Mouse (Mus musculus) layer of hippocampus, adult 9-11 months (tissue): ENCODE results near the gene Fosl2.
A peak's percentile ranks its signal among the peaks of the same experiment; 100 is the strongest.

ENCODE experiments used
- DNase-seq: peaks from one replicate; pipeline ENCODE4 v3.0.0; 2022

Fosl2 gene

DNA sequence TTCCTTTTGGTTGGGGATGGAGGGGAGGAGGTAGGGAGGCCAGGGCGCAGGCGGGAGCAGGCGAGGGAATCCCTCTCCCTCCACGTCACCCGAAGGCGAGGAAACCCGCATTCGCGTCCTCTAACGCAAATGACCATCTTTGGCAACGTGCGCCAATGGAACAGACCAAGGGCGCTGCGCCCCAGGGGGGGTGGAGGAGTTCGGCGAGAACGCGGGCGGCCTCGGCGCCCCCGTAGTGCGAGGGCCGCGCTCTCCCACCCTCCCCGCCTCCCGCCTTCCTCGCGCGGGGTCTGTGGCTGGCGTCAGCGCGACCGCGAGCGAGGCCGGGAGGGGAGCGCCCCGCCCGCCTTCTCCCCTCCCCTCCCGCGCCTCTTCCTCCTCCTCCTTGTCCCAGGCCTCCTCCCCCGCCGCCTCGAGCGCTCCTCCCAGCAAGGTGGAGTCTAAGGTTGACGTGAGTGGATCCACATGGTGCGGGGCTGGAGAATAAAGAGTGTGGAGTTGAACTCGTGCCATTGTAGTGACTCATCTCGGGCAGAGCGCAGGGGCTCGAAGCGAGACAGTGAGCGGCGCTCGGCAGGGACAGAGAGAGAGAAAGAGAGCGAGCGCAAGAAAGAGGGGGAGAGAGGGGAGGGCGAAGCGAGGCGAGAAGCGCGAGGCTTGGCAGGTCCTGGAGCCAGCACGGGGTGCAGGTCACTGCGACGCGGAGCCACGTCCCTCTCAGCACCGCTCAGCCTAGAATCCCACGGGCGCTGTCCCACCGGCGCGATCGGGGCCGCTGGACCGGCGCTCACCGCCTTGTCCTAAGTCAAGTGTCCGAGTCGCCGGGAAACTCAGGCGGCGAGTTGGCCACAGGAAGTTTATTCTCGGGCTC is at the start of gene Fosl2:
TSS of gene Fosl2 (plus strand) at position 466 of the 871 bp plus-strand sequence.
- peak; percentile 96 for DNase-seq

DNA sequence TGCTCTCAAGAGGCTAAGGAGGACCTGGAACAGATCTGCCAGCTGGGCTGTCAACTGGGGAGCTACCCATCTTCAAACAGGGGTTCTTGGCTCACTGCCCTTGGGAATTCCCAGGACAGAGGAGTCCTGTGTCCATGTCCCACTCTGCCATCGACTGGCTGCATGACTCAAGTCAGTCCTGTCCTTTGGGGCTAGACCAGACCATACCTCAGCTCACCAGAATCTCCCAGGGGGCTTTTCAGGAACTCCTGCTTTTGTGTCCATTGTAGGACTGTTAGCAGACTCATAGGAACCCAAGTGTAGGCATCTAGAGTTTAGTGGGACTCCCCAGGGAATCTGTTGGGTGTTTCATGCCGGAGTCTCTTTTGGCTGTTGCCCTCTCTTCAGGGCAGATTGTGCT is 49.6 kb upstream of the Fosl2 start:
- no peak for DNase-seq

DNA sequence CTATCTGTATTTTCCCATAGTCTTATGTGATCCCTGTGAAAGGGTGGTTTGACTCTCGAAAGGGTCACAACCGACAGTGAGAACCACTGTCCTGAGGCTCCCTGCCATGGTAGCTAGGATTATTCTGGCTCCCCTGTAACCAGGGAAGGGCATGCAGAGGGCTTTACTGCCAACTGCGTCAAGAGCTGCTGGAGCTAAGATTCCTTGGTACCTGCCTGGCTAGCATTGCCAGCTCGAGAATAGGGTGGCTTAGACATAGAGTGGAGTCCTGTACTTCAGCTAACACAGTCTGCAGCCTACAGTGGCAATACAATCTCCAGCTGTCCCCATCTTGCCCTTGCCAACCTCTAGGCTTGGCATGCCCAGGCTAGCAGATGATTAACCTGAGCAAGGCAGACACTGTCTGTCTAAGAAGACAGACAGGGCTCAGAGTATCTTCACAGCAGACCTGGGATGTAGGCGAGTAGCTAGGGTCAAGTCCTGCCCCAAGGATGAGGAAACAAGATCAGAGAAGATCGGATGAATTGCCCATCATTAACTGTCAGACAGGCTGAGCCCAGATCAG is 49.0 kb upstream of the Fosl2 start:
- DNase-seq = no peak

DNA sequence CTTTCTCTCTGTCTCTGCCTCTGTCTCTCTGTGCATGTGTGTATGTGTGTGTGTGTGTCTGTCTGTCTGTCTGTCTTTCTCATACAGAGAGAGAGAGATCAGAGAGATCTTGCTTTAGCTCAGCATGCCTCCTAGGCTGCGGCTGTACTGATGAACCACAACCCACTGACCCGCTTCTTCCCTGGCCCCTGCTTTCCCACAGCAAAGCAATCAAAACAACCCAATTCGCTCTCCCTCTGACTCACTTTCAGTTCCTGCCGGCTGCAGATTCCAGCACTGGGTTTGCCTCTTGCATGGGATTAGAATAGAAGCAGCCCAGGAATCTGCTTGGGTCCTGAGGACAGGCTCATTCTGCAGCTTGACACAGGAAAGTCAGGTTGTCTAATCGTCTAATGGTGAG is 46.1 kb upstream of the Fosl2 start:
- no peak for DNase-seq

DNA sequence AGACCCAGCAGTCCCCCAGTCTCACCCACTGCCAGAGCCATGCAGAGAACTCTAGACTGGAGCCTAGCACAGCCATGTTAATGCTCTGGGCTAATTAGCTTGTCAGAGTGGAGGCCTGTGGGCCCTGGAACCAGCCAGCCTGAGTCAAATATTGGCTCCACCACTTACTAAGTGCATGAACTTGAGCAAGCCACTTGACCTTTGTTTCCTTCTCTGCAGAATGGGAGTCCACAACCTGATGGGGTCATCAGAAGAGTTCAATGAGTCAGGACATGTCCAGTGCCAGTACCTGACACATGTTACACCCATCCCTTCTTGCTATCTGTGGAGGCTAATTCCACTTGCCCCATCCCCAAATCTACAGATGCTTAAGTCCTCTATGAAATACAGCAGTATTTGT is 43.3 kb upstream of the Fosl2 start:
- no peak for DNase-seq

DNA sequence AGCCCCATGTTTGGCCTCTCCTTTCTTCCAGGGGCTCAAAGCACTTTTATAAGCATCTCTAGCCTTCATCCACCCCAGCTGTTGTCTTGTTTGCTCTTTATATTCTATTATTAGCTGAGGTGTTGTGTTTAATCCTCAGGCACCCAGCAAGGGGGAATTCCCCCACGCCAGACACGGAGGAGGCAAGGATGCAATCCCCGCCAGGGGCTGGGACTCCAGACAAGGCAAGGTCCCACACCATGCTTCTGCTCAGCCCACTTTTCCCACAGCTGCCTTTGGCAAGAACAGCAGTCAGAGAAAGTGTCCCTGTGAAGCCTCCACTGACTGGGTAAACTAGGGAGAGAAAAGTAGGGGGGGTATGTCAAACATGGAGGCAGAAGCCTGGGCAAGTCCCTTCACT is 36.9 kb upstream of the Fosl2 start:
- DNase-seq = no peak

DNA sequence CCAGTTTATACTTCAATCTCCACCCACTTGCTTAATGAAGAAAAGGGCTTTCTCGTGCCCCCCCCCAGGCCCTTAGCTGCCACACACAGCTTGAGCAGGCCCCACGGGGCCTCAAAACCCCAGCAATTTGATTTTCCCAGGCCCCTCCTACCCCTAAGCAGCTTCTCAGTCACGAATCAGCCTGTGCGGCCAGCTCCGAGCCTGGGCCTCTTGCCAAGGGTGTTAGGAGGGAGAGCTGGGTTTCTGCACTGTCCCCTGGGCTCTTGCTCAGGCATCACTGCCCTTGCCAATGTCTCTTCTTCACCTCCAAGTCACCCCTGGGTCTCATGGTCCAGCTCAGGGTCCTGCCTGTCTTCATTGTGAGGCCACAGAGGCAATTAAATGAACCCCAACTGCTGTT is 33.1 kb upstream of the Fosl2 start:
- DNase-seq = no peak

DNA sequence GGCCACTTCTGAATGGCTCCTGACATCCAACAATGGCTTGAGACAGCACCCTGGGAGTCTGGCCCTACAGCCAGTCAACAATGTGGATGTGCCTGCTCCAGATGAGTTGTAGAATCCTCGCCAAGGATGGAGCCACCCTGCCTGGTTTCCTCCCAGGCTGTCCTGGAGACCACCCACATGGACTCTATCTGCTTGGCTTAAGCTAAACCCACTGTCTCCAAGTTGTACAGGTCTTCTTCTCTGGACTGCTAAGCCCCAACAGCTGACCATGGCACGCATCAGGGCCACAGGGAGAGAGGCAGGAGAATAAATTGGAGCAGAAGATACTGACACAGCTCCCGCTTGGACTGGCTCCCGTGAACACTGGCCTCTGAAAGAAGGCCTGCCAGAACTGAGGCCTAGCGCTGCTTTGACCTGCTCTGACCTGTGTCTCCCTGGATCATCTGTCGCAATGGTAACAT is 32.6 kb upstream of the Fosl2 start:
- no peak for DNase-seq

DNA sequence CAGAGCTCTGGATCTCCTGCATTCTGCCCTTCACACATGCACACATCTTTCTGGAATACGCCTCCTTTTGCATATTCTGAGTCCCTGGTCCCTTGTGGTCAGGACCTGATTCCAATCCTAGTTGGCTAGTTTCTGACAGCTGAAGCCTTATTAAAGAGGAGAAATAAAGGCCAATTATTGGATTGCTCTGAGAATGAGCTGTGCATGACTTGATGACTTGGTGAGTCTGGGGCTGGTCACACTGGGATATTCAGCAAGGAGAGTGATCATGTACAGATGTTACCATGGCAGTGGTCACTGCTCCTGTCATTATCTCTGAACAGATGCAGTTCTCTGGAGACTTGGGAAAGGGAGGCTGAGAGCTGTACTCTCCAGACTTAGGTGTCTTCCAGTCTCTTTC is 32.1 kb upstream of the Fosl2 start:
- DNase-seq = no peak

DNA sequence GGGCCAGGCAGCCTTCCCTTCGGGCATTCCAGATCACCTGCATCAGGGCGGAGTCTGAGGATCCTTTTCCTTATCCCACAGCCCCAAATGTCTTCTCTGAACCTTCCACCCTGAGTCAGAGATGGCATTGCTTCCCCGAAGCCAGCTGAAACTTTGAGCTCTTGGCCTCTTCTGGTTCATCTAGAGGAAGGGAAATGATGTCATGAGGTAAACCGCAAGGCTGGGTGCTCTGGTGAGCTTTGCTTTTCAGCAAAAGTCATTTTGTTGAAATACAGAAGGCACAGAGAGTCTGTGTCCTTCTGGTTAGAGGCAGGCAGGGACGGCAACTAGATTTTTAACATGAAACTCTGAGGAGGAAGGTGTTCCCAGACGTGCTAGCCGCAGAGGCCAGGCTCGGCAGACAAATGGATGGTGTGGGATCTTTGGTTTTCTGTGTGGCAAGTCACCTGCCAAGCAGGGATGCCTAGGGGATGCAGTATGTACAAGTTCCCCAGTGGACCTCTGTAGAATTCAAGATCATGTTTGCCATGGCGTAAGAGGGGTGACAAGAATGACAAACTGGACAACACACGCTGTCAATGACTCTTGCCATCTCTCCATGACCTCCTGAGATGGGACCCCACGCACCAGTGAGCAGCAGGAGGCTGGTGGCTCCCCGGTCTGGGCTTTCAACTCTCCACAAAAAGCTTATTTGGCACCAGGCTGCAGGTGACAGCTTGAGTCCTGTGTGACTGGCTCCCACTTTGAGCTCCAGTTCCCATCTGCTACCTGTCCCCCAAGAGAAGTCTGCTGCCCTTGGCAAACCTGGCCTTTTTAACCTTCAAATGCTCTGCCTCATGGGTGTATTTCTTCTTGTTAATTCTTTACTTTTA is 31.2 kb upstream of the Fosl2 start:
- DNase-seq = no peak

DNA sequence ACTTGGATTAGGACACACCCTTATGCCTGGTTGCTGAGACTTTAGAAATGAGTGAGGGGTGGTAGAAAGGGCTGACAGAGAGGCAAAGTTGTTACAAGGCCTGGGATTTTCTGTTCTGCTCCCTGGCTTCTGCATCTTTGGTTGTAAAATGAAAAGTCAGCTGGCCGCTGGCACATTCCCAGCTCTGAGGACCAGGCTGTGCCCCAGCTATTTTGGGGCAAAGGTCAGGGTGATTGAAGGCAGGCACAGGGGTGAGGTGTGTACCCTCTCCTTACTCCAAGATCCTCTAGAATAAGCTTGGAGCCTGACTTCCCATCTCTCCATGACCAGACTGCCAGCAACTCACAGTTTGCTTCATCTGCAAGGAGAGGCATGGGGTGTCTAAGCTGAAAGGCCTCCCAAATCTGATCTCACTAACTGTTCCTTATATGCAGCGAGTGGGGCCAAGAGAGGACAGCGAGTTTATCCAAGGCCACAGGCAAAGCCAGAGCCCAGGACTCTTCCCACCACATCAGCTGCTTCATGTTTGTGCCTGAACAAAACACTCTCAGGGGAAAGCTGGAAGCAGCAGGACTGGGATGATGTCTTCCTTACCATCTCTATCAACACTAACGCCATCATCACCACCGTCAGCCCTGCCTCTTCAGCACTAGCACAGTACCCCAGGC is 29.0 kb upstream of the Fosl2 start:
- DNase-seq = no peak

DNA sequence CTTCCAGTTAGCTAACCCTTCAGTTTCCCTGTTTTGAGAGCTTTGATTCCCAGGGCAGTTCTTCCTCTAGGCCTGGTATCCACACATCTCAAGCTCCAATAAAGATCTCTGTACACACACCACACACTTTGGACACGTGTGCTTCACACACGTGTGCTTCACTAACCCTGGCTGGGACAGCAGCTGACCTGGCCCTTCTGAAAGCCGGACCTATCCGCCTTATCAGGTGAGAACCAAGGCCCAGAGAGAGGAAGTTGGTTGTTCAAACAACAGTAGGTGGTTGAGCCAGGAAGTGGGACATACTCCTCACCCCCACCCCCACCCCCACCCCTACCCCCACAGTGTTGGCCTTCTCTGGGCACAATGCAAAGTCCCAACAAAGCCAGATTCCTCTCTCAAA is 24.9 kb upstream of the Fosl2 start:
- no peak for DNase-seq

DNA sequence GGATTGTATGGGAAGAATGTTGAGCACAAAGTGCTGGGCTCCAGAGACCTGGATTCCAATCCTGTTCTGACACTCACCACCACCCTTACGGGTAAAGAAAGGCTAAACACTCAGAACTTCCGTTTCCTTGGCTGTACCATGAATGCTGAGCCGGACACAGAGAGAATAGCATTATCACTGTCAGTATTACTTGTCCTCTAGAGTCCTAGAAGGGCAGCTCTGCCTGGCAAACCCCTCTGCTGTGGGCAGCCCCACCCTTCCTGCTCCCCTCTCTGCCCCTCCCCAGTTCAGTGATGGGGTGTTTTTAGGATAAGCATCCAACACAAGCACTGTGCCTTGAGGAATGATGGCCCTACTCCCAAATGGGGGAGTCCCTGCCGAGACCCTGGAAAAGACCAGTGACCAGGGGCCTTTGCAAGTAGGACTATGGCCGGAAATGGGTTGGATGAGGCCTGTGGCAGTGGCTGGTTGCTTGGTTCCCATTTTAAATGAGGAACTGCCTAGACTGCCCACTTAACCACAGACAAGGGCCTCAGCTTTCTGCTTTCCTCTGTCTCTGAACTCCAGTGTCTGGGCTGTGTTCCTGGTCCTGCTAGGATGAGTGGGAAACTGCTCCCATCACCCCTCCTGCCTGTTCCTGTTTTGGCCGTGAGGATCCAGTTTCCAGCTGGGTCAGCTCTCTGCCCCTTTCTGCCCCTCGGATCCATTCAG is 23.2 kb upstream of the Fosl2 start:
- peak; percentile 32 for DNase-seq

DNA sequence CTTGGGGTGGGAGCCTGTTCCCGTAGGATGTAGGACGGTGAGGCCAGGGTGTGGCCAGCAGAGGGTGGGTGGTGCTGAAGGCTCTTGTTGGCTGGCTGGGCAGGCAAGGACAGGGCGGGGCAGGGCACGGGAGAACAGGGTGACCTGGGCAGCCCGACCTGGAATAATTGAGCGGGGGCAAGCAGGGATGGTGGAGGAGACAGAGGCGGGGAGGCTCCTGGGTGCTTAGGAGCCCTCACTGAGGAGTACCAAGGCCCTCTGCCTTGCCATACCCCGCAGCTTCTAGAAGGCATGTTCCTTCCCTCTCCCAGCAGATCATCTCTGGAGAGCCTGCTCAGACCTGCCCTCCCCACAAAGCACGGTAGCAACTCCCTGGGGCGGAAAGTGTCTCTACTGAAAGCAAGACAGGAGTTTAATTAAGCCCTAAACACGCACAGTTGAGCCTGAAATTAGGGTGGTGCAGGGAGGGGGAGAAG is 14.7 kb upstream of the Fosl2 start:
- no peak for DNase-seq

DNA sequence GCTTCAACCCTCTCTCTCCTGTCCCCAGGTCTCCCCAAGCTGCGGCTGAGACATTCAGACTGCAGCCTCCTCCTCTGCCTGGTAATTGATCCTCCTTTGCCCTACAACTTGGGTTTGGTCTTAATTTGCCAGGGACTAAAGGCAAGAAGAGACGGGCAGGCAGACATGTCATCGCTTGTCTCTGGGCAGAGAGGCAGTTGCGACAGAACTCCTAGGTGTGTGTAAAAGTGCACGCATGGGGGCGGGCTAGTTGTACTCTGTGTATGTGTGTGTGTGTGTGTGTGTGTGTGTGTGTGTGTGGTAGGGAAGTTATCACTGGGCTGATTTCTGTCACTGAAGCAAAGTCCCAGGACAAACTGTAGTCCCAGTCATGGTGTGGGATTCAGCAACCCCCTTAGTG is 13.7 kb upstream of the Fosl2 start:
- DNase-seq = no peak

DNA sequence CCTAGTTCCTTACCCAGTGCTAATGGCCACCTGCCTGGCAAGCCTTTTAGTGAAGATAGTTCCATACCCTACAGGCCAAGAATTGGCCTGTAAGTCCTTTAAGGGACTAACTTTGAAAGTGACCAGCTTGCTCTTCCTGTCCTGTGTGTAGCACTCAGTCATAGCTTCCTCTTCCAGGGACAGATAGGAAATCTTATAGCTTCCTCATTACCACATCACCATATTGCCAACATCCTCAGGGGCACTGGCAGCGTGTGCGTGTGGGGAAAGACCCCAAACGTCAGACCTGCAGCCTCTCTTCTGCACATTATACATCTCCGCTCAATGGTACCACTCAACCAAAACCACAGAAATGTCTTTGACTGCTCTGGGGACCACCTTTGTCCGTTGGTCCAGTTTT is 13.2 kb upstream of the Fosl2 start:
- no peak for DNase-seq

DNA sequence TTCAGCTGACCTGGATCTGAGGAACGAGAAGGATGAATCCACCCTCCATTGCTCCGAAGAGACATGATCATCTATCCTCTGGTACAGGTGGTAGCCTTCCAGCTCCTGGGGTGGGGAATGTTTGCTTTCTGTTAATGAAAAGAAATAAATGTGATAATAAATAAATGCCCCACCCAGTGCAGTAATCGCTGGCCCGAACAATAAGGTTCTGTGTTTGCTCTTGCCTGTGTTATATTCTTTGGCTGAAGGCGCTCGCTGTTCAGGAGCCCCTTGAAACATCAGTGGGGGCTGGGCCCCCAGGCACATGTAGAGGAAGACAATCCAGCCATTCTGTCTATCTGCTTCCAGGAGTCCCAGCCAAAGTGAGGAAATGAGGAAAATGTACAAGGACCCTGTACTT is 10.6 kb upstream of the Fosl2 start:
- no peak for DNase-seq

DNA sequence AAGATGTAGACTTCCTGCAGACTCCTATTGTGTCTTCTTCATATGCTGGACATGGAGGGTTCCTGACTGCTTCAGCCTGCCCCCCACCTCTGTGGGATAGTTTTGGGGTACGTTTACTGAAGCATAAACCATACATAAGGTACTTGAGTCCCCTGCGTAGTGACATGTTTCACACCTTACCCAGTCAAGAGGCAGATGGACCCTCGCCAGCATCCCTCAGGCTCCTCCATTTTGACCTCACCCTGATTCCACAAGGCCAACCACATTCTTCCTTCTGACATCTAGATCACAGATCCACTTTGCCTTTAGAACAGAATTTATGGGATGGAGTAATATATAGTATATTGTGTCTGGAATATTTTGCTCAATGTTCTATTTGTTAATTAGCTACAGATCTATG is 8.4 kb upstream of the Fosl2 start:
- no peak for DNase-seq

DNA sequence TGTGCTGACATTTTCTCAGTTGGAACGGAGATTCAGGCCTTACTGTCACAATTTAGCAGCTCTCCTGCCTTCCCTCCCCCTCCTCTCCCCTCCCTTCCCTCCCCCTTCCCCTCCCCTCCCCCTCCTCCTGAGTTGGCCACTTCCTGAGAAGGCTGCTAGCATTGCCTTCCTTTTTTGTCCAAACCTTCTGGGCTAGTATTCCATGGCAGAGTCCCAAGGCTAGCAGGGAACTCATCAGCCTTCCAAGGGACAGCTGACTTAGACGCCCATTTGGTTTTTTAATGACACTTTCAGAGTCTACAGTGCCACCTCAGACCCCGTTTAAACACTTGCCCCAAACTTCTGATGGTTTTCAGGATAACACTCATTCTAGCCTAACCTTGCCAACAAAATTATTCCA is 7.7 kb upstream of the Fosl2 start:
- no peak for DNase-seq

DNA sequence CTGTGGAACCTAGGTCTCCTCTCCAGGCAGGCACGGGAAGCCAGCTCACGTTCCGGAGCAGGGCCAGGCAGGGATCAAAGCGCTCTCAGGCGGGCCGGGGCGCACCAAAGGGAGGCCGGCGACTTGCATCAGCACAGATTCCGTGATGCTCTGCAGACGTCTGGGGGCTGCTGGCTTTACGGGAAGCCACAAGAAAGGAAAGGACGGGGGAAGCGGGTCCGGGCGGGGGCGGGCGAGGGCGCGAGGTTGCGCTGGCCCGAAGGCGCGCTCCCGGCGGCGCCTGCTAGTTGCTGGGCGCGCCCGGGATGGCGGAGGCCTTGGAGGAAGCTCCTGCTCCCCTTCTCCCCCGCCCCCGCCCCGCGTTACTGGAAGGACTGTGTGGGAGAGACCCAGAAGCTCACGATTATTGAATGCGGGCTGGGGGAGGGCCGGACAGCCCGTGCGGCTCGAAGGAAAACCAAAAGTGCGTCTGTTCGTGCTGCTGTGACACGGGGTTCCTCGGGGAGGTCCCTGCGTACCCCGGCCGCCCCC is 2.6 kb upstream of the Fosl2 start:
- DNase-seq = peak; percentile 55

DNA sequence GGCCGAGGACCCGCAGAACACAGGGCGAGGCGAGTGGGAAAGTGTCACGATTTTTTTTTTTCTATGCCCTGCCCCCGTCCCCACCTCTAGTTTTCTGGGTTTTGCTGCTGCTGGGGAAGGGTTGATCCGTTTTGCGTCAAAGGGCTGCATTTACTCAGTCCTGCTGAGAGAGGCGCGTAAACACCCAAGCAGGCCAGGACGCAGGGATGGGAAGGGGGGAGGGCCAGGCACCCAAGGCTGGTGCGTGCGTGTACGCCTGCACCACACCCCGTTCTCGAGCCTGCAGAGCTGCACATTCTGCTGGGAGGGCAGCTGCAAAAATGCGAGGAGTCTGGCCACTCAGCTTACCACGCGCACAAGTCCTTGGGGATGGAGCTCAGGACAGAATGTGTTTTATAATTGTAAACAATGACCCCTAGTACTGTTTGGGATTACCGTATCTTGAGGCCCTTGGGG is 2.0 kb upstream of the Fosl2 start:
- peak; percentile 84 for DNase-seq
